Mouse (Mus musculus) liver, adult 2 months (tissue): Measurements from ENCODE around the gene Arrdc5. TPM values are rescaled to one million over a fixed set of nuclear protein-coding genes. Genes with fewer than 3 reads are reported as not detected.

Experiments
- DNase-seq: peaks from one replicate; pipeline ENCODE4 v3.0.0-alpha.2; 2011; ENCODE audit warnings: low read depth, low spot score; ENCODE audit errors: extremely low read depth
- H3K27ac ChIP-seq: fragments of 200-500 bp; replicated peaks from 2 replicates; pipeline ENCODE4 v1.5.1; 2012; ENCODE audit warnings: low read depth, mild to moderate bottlenecking, control low read depth, inconsistent platforms, low read length; ENCODE audit not compliant: insufficient read depth
- H3K27me3 ChIP-seq: fragments of 200-500 bp; 2 replicates; pipeline ENCODE4 v1.6.1; 2012; ENCODE audit warnings: mild to moderate bottlenecking, moderate library complexity, low read length, inconsistent platforms; ENCODE audit not compliant: control insufficient read depth, insufficient read depth
- H3K36me3 ChIP-seq: fragments of 200-500 bp; 2 replicates; pipeline ENCODE4 v1.6.1; 2012; ENCODE audit warnings: low read length, inconsistent platforms; ENCODE audit not compliant: control insufficient read depth, insufficient read depth
- H3K4me1 ChIP-seq: fragments of 200-500 bp; 2 replicates; pipeline ENCODE4 v1.6.1; 2011; ENCODE audit warnings: low read length; ENCODE audit not compliant: control insufficient read depth, insufficient read depth
- H3K4me3 ChIP-seq: fragments of 200-500 bp; 2 replicates; pipeline ENCODE4 v1.5.1; 2011; ENCODE audit warnings: low read depth, mild to moderate bottlenecking, control low read depth, low read length, moderate library complexity; ENCODE audit not compliant: insufficient read depth
- H3K79me2 ChIP-seq: fragments of 200-500 bp; 2 replicates; pipeline ENCODE4 v1.6.1; 2012; ENCODE audit warnings: inconsistent platforms, mild to moderate bottlenecking, low read length, moderate library complexity; ENCODE audit not compliant: control insufficient read depth, insufficient read depth
- H3K9ac ChIP-seq: fragments of 200-500 bp; 2 replicates; pipeline ENCODE4 v1.6.1; 2012; ENCODE audit warnings: low read depth, mild to moderate bottlenecking, control low read depth, inconsistent platforms, low read length
- CTCF ChIP-seq: fragments of 200-500 bp; IDR thresholded peaks from 2 replicates; pipeline ENCODE4 v1.5.1; 2011; ENCODE audit warnings: low read depth, low read length, control low read depth
- POLR2A ChIP-seq: fragments of 200-500 bp; IDR thresholded peaks from 2 replicates; pipeline ENCODE4 v1.6.1; 2011; ENCODE audit warnings: low read length, control low read depth; ENCODE audit not compliant: insufficient read depth; ENCODE audit errors: extremely low read depth
- WGBS: fragments of 180-500 bp; shearing (Covaris S2); methylation state at CpG from one replicate; pipeline ENCODE4 v1.1.7; 2018; 5-methylcytosine and 5-hydroxymethylcytosine counted together
- polyA plus RNA-seq: library from polyadenylated mRNA; depleted of rRNA; stranded (reverse); fragments of >200 nt; gene quantifications from 2 replicates; pipeline ENCODE4 v1.2.3, GENCODE M21; 2012
- total RNA-seq: library from RNA; depleted of rRNA; stranded (reverse); fragments of >200 nt; gene quantifications from 2 replicates; pipeline ENCODE4 v1.2.3, GENCODE M21; 2014

The Arrdc5 gene
- total and polyA plus RNA-seq, 2 experiments = not detected

- Histone ChIP-seq H3K79me2 (no peaks in the 10 kb centered on the region; the same call in 1 of the 2 replicates), H3K27me3 (no peaks in the 10 kb centered on the region), H3K4me1 (peaks cover 13% of the 10 kb centered on the region), H3K27ac (peak overlapping the region; percentile 40; the same call in 1 of the 2 replicates), H3K36me3 (peaks cover 21% of the 10 kb centered on the region), H3K9ac (peak overlapping the region; percentile 35; the same call in 1 of the 2 replicates), H3K4me3 (no peak overlapping the region)
- 55% methylated on average over 3 of the region's 3 CpGs for WGBS
- DNase-seq = peak; percentile 45
- TF ChIP-seq POLR2A = no peak
- no peak for TF ChIP-seq CTCF
Measured at GRCm38 (mm10) chr17:56287830-56288229, 12.3 kb downstream of the Arrdc5 start.

GRCm38 (mm10) chr17:56285995-56286394, 14.1 kb downstream of the Arrdc5 start:
- peaks cover 26% of the 10 kb centered on the region for H3K36me3 ChIP-seq
- 97% methylated on average over 11 of the region's 11 CpGs for WGBS
- H3K27ac ChIP-seq = no peak overlapping the region
- no peak overlapping the region for H3K4me3 ChIP-seq
- DNase-seq = no peak
- no peaks in the 10 kb centered on the region for H3K27me3 ChIP-seq
- H3K9ac ChIP-seq = no peak overlapping the region
- H3K4me1 ChIP-seq = peaks cover 10% of the 10 kb centered on the region
- H3K79me2 ChIP-seq = no peaks in the 10 kb centered on the region; the same call in 1 of the 2 replicates
- no peak for TF ChIP-seq CTCF
- no peak for TF ChIP-seq POLR2A

GRCm38 (mm10) chr17:56283316-56283715, 16.8 kb downstream of the Arrdc5 start:
- no peaks in the 10 kb centered on the region for H3K27me3 ChIP-seq
- no peak overlapping the region for H3K9ac ChIP-seq
- DNase-seq = no peak
- WGBS = 88% methylated on average over 8 of the region's 8 CpGs
- no peak overlapping the region for H3K27ac ChIP-seq
- TF ChIP-seq POLR2A (no peak), CTCF (no peak)
- H3K4me3 ChIP-seq = no peak overlapping the region
- no peaks in the 10 kb centered on the region; the same call in 1 of the 2 replicates for H3K79me2 ChIP-seq
- H3K4me1 ChIP-seq = peaks cover 9% of the 10 kb centered on the region
- H3K36me3 ChIP-seq = peaks cover 35% of the 10 kb centered on the region

GRCm38 (mm10) chr17:56282802-56283201, 17.3 kb downstream of the Arrdc5 start:
- Histone ChIP-seq H3K27me3 (no peaks in the 10 kb centered on the region), H3K79me2 (no peaks in the 10 kb centered on the region; the same call in 1 of the 2 replicates), H3K4me3 (no peak overlapping the region), H3K36me3 (peaks cover 35% of the 10 kb centered on the region), H3K27ac (no peak overlapping the region), H3K4me1 (peaks cover 13% of the 10 kb centered on the region), H3K9ac (no peak overlapping the region)
- TF ChIP-seq POLR2A (no peak), CTCF (no peak)
- no peak for DNase-seq
- WGBS = 85% methylated on average over 4 of the region's 4 CpGs

GRCm38 (mm10) chr17:56281193-56281592, 18.9 kb downstream of the Arrdc5 start:
- H3K27me3 ChIP-seq = no peaks in the 10 kb centered on the region
- 95% methylated on average over 12 of the region's 12 CpGs for WGBS
- no peak for TF ChIP-seq POLR2A
- TF ChIP-seq CTCF = no peak
- no peaks in the 10 kb centered on the region; the same call in 1 of the 2 replicates for H3K79me2 ChIP-seq
- no peak overlapping the region for H3K27ac ChIP-seq
- H3K9ac ChIP-seq = no peak overlapping the region
- peaks cover 32% of the 10 kb centered on the region for H3K36me3 ChIP-seq
- H3K4me1 ChIP-seq = peaks cover 14% of the 10 kb centered on the region
- H3K4me3 ChIP-seq = no peak overlapping the region
- no peak for DNase-seq

GRCm38 (mm10) chr17:56279481-56280155, 20.5 kb downstream of the Arrdc5 start:
- no peak for TF ChIP-seq CTCF
- no peak for TF ChIP-seq POLR2A
- DNase-seq = peak; percentile 83
- H3K4me1 ChIP-seq = peaks cover 17% of the 10 kb centered on the region
- no peaks in the 10 kb centered on the region for H3K27me3 ChIP-seq
- peaks cover 21% of the 10 kb centered on the region for H3K36me3 ChIP-seq
- peaks cover 3% of the 10 kb centered on the region; the same call in 1 of the 2 replicates for H3K79me2 ChIP-seq
- peak overlapping the region; percentile 61 for H3K9ac ChIP-seq
- peak overlapping the region; percentile 97 for H3K27ac ChIP-seq
- H3K4me3 ChIP-seq = no peak overlapping the region
- 25% methylated on average over 12 of the region's 12 CpGs for WGBS
